Mouse (Mus musculus): ENCODE data around the gene Wdr66. TPM values are rescaled to one million over a fixed set of nuclear protein-coding genes. Genes with fewer than 3 reads are reported as not detected.

The Wdr66 gene
- polyA plus RNA-seq, 1 experiment from 2014 or later, result 0.40 TPM

- Histone ChIP-seq H3K27ac (ENCODE audit: low read depth, low read length) (peak overlapping the region; percentile 56; the same call in 1 of the 2 replicates), H3K9me3 (ENCODE audit: control insufficient read depth, low read length) (no peaks in the 10 kb centered on the region), H3K36me3 (ENCODE audit: control insufficient read depth, insufficient read depth, low read length) (no peaks in the 10 kb centered on the region), H3K4me3 (ENCODE audit: low read depth, low read length) (peak overlapping the region; percentile 87), H3K27me3 (replicated peaks; ENCODE audit: control insufficient read depth, insufficient read depth, low read length) (no peaks in the 10 kb centered on the region), H3K4me2 (peak overlapping the region; percentile 87), H3K9ac (ENCODE audit: low read depth, low read length) (peak overlapping the region; percentile 88), H3K4me1 (replicated peaks; ENCODE audit: control insufficient read depth, insufficient read depth, low read length) (peaks cover 9% of the 10 kb centered on the region)
- WGBS, result 7% methylated on average over 15 of the region's 15 CpGs
- ATAC-seq (replicated peaks; ENCODE audit: low FRiP score) (no peak), DNase-seq (ENCODE audit: low spot score) (no peak)
These were observed 23.4 kb upstream of the Wdr66 start for GRCm38 (mm10) chr5:123228524-123228922.

- Histone ChIP-seq H3K9ac (ENCODE audit: low read depth, low read length) (peak overlapping the region; percentile 46; the same call in 1 of the 2 replicates), H3K4me2 (peak overlapping the region; percentile 87), H3K27me3 (replicated peaks; ENCODE audit: control insufficient read depth, insufficient read depth, low read length) (no peaks in the 10 kb centered on the region), H3K4me3 (ENCODE audit: low read depth, low read length) (peak overlapping the region; percentile 87), H3K4me1 (replicated peaks; ENCODE audit: control insufficient read depth, insufficient read depth, low read length) (peaks cover 9% of the 10 kb centered on the region), H3K9me3 (ENCODE audit: control insufficient read depth, low read length) (no peaks in the 10 kb centered on the region), H3K36me3 (ENCODE audit: control insufficient read depth, insufficient read depth, low read length) (no peaks in the 10 kb centered on the region), H3K27ac (ENCODE audit: low read depth, low read length) (no peak overlapping the region)
- DNase-seq (ENCODE audit: low spot score), result no peak
- 81% methylated on average over 6 of the region's 6 CpGs for WGBS
- ATAC-seq (replicated peaks; ENCODE audit: low FRiP score), result no peak
These were observed 22.6 kb upstream of the Wdr66 start for GRCm38 (mm10) chr5:123229296-123229695.

GRCm38 (mm10) chr5:123232180-123232579, 19.7 kb upstream of the Wdr66 start:
- Histone ChIP-seq H3K27ac (ENCODE audit: low read depth, low read length) (no peak overlapping the region), H3K4me1 (replicated peaks; ENCODE audit: control insufficient read depth, insufficient read depth, low read length) (peaks cover 9% of the 10 kb centered on the region), H3K4me2 (no peak overlapping the region), H3K9me3 (ENCODE audit: control insufficient read depth, low read length) (no peaks in the 10 kb centered on the region), H3K36me3 (ENCODE audit: control insufficient read depth, insufficient read depth, low read length) (peaks cover 15% of the 10 kb centered on the region; the same call in 1 of the 2 replicates), H3K9ac (ENCODE audit: low read depth, low read length) (no peak overlapping the region), H3K4me3 (ENCODE audit: low read depth, low read length) (no peak overlapping the region), H3K27me3 (replicated peaks; ENCODE audit: control insufficient read depth, insufficient read depth, low read length) (no peaks in the 10 kb centered on the region)
- DNase-seq (ENCODE audit: low spot score) (no peak), ATAC-seq (replicated peaks; ENCODE audit: low FRiP score) (no peak)
- whole genome bisulfite sequencing, result 86% methylated on average over 2 of the region's 2 CpGs

GRCm38 (mm10) chr5:123235731-123236130, 16.2 kb upstream of the Wdr66 start:
- Histone ChIP-seq H3K27ac (ENCODE audit: low read depth, low read length) (no peak overlapping the region), H3K4me2 (no peak overlapping the region), H3K4me3 (ENCODE audit: low read depth, low read length) (no peak overlapping the region), H3K4me1 (replicated peaks; ENCODE audit: control insufficient read depth, insufficient read depth, low read length) (0 out of 2 replicates have a peak, but pooled peaks cover 3% of the 10 kb centered on the region), H3K36me3 (ENCODE audit: control insufficient read depth, insufficient read depth, low read length) (peaks cover 15% of the 10 kb centered on the region; the same call in 1 of the 2 replicates), H3K9ac (ENCODE audit: low read depth, low read length) (no peak overlapping the region), H3K27me3 (replicated peaks; ENCODE audit: control insufficient read depth, insufficient read depth, low read length) (no peaks in the 10 kb centered on the region), H3K9me3 (ENCODE audit: control insufficient read depth, low read length) (no peaks in the 10 kb centered on the region)
- peak; percentile 64 for DNase-seq (ENCODE audit: low spot score)
- WGBS, result 77% methylated on average over 2 of the region's 2 CpGs
- ATAC-seq (replicated peaks; ENCODE audit: low FRiP score), result 0 out of 2 replicates have a peak, but pooled peaks have one; percentile 20

- 91% methylated on average over 9 of the region's 9 CpGs for WGBS
- H3K36me3 ChIP-seq (ENCODE audit: control insufficient read depth, insufficient read depth, low read length), result peaks cover 15% of the 10 kb centered on the region; the same call in 1 of the 2 replicates
- H3K27me3 ChIP-seq (replicated peaks; ENCODE audit: control insufficient read depth, insufficient read depth, low read length), result no peaks in the 10 kb centered on the region
These were observed 15.5 kb upstream of the Wdr66 start for GRCm38 (mm10) chr5:123236426-123236825.

DNA sequence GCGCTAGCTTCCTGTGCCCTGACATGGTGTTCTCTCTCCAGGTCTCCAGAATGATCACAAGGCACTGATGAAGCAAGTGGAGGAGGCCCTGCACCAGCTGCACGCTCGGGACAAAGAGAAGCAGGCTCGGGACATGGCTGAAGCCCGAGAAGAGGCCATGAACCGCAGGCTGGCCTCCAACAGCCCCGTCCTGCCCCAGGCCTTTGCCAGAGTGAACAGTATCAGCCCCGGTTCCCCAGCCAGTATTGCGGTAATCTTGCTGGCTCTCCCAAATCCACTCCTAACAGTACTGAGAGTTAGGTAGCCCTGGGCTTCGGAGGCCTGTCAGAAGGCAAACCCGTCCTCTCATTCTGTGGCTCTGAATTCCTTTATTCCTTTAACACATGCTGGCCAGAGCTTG, 12.4 kb upstream of the Wdr66 start:
- Histone ChIP-seq H3K4me3 (ENCODE audit: low read depth, low read length) (no peak overlapping the region), H3K4me1 (replicated peaks; ENCODE audit: control insufficient read depth, insufficient read depth, low read length) (no peaks in the 10 kb centered on the region), H3K27ac (ENCODE audit: low read depth, low read length) (no peak overlapping the region), H3K9ac (ENCODE audit: low read depth, low read length) (no peak overlapping the region), H3K4me2 (no peak overlapping the region), H3K36me3 (ENCODE audit: control insufficient read depth, insufficient read depth, low read length) (peaks cover 18% of the 10 kb centered on the region), H3K9me3 (ENCODE audit: control insufficient read depth, low read length) (no peaks in the 10 kb centered on the region), H3K27me3 (replicated peaks; ENCODE audit: control insufficient read depth, insufficient read depth, low read length) (no peaks in the 10 kb centered on the region)
- ATAC-seq (replicated peaks; ENCODE audit: low FRiP score) (no peak), DNase-seq (ENCODE audit: low spot score) (no peak)
- WGBS, result 91% methylated on average over 11 of the region's 11 CpGs

More at GRCm38 (mm10) chr5:123236426-123236825, 15.5 kb upstream of the Wdr66 start:
- no peak overlapping the region for H3K4me3 ChIP-seq (ENCODE audit: low read depth, low read length)
- no peak overlapping the region for H3K27ac ChIP-seq (ENCODE audit: low read depth, low read length)
- no peaks in the 10 kb centered on the region for H3K9me3 ChIP-seq (ENCODE audit: control insufficient read depth, low read length)
- H3K4me2 ChIP-seq, result no peak overlapping the region
- no peak for DNase-seq (ENCODE audit: low spot score)
- no peak for ATAC-seq (replicated peaks; ENCODE audit: low FRiP score)
- 0 out of 2 replicates have a peak, but pooled peaks cover 3% of the 10 kb centered on the region for H3K4me1 ChIP-seq (replicated peaks; ENCODE audit: control insufficient read depth, insufficient read depth, low read length)
- H3K9ac ChIP-seq (ENCODE audit: low read depth, low read length), result no peak overlapping the region

GRCm38 (mm10) chr5:123245518-123245917, 6.4 kb upstream of the Wdr66 start:
- no peak overlapping the region for H3K9ac ChIP-seq (ENCODE audit: low read depth, low read length)
- DNase-seq (ENCODE audit: low spot score) (peak; percentile 43), ATAC-seq (replicated peaks; ENCODE audit: low FRiP score) (no peak; the same call in 1 of the 2 replicates)
- no peaks in the 10 kb centered on the region for H3K9me3 ChIP-seq (ENCODE audit: control insufficient read depth, low read length)
- H3K36me3 ChIP-seq (ENCODE audit: control insufficient read depth, insufficient read depth, low read length), result peaks cover 4% of the 10 kb centered on the region
- no peak overlapping the region for H3K27ac ChIP-seq (ENCODE audit: low read depth, low read length)
- WGBS, result 32% methylated on average over 4 of the region's 4 CpGs
- no peaks in the 10 kb centered on the region for H3K27me3 ChIP-seq (replicated peaks; ENCODE audit: control insufficient read depth, insufficient read depth, low read length)
- no peaks in the 10 kb centered on the region for H3K4me1 ChIP-seq (replicated peaks; ENCODE audit: control insufficient read depth, insufficient read depth, low read length)
- no peak overlapping the region for H3K4me2 ChIP-seq
- H3K4me3 ChIP-seq (ENCODE audit: low read depth, low read length), result no peak overlapping the region

GRCm38 (mm10) chr5:123251390-123251789, 512 bp upstream of the Wdr66 start:
- WGBS, result 66% methylated on average over 8 of the region's 8 CpGs
- ATAC-seq (replicated peaks; ENCODE audit: low FRiP score) (no peak), DNase-seq (ENCODE audit: low spot score) (no peak)
- Histone ChIP-seq H3K9me3 (ENCODE audit: control insufficient read depth, low read length) (no peaks in the 10 kb centered on the region), H3K4me3 (ENCODE audit: low read depth, low read length) (no peak overlapping the region), H3K4me1 (replicated peaks; ENCODE audit: control insufficient read depth, insufficient read depth, low read length) (peaks cover 3% of the 10 kb centered on the region; the same call in 1 of the 2 replicates), H3K36me3 (ENCODE audit: control insufficient read depth, insufficient read depth, low read length) (no peaks in the 10 kb centered on the region), H3K4me2 (no peak overlapping the region), H3K27me3 (replicated peaks; ENCODE audit: control insufficient read depth, insufficient read depth, low read length) (peaks cover 4% of the 10 kb centered on the region; the same call in 1 of the 2 replicates), H3K27ac (ENCODE audit: low read depth, low read length) (no peak overlapping the region), H3K9ac (ENCODE audit: low read depth, low read length) (no peak overlapping the region)
